Comparison of ENCODE assay signal across 8 mouse cellular contexts in the genomic region with DNA sequence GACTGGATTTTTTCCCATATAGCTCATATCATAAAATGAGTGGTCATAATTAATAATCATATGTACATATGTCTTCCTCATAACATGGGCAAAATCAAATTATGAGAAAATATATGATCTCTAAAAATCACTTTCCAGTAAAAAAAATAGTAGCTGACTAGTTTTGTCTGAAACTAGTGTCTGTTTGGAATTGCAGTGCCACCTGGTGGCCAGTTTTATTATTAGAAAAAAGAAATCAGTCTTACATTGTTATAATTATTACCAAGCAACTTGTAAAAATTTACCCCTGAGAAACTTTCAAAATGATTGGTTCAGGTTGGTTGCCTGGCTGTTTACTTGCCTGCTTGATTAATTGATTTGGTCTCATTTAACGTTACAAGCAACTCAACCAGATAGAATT. TPM values are rescaled to one million over a fixed set of nuclear protein-coding genes. Genes with fewer than 3 reads are reported as not detected.
DNase-seq lines count a peak whose midpoint lies in the region; ATAC-seq lines count a peak whose summit lies in the region.

No protein-coding gene starts in this region.

- 84% methylated on average over 1 of the region's 1 CpGs for WGBS in forebrain, embryonic 13.5 days

- H3K4me2 ChIP-seq in forebrain, embryonic 13.5 days = no peak overlapping the region

- H3K9ac ChIP-seq in forebrain, embryonic 13.5 days = no peak overlapping the region

- H3K9me3 ChIP-seq in forebrain, embryonic 13.5 days (replicated peaks) = no peaks in the 10 kb centered on the region

- no peaks in the 10 kb centered on the region for H3K27me3 ChIP-seq in forebrain, embryonic 13.5 days

- H3K27ac ChIP-seq in forebrain, embryonic 13.5 days = no peak overlapping the region

- no peak for ATAC-seq in forebrain, embryonic 13.5 days

- H3K4me3 ChIP-seq in forebrain, embryonic 13.5 days = no peak overlapping the region

- peak; percentile 45 for DNase-seq in heart, adult 8-10 months (ENCODE audit: low spot score)
- DNase-seq in heart, postnatal 25 days (ENCODE audit: low spot score) = no peak
- DNase-seq in right cerebral cortex, postnatal 14 days = peak; percentile 10
- DNase-seq in right cerebral cortex, postnatal 25 days = no peak
- DNase-seq in adrenal gland, postnatal 10 days = peak; percentile 55
- DNase-seq in hindlimb bud, embryonic 11.5 days (ENCODE audit: extremely low spot score, low read depth, low spot score) = peak; percentile 24
- peak; percentile 78 for DNase-seq in retina, embryonic 14.5 days (ENCODE audit: low spot score)

- H3K36me3 ChIP-seq in forebrain, embryonic 13.5 days (ENCODE audit: poor library complexity, severe bottlenecking) = peaks cover 63% of the 10 kb centered on the region

- H3K4me1 ChIP-seq in forebrain, embryonic 13.5 days = no peaks in the 10 kb centered on the region

- intact Hi-C loops in heart, postnatal 25 days (cut with DNase I) = loop anchor here (5.0 kb wide), 1 partner anchor 88 kb away; no protein-coding TSS in a partner anchor

RNA-seq across cellular contexts. Expression of a gene that starts 30.8 kb away (rescaled TPM):
- total RNA-seq in heart, adult 8-10 months (2022) = under 1 TPM; 0.34 to 0.63 (median 0.45) TPM
- total RNA-seq in heart, postnatal 25 days (2021) = under 1 TPM; 0.53 to 0.62 TPM
- 1 to 10 TPM; 1.1 to 2.0 TPM for total RNA-seq in adrenal gland, postnatal 10 days (2021)
- polyA plus RNA-seq in forebrain, embryonic 13.5 days (2015; fragmentation: Nextera tagmentation; extraction: Ambion mirVana) = 8.7 and 11.7 TPM in 2 replicates

RNA-seq across cellular contexts. Expression of a gene that starts 42.3 kb away (rescaled TPM):
- 10 to 100 TPM; 38.9 to 46.1 (median 41.1) TPM for total RNA-seq in heart, adult 8-10 months (2022)
- 10 to 100 TPM; 40.8 to 46.5 TPM for total RNA-seq in heart, postnatal 25 days (2021)
- total RNA-seq in adrenal gland, postnatal 10 days (2021) = 10 to 100 TPM; 49.5 to 61.9 TPM
- polyA plus RNA-seq in forebrain, embryonic 13.5 days (2015; fragmentation: Nextera tagmentation; extraction: Ambion mirVana) = 61.9 and 63.8 TPM in 2 replicates

RNA-seq across cellular contexts. Expression of a gene that starts 42.4 kb away (rescaled TPM):
- 1 to 10 TPM; 3.6 to 4.3 (median 4.0) TPM for total RNA-seq in heart, adult 8-10 months (2022)
- total RNA-seq in heart, postnatal 25 days (2021) = 1 to 10 TPM; 4.2 to 4.8 TPM
- 10 to 100 TPM; 12.6 to 13.6 TPM for total RNA-seq in adrenal gland, postnatal 10 days (2021)
- polyA plus RNA-seq in forebrain, embryonic 13.5 days (2015; fragmentation: Nextera tagmentation; extraction: Ambion mirVana) = 12.7 and 16.0 TPM in 2 replicates

RNA-seq across cellular contexts. Expression of a gene that starts 42.4 kb away (rescaled TPM):
- total RNA-seq in heart, adult 8-10 months (2022) = 1 to 10 TPM; 3.2 to 4.8 (median 4.1) TPM
- total RNA-seq in heart, postnatal 25 days (2021) = 1 to 10 TPM; 4.3 to 6.3 TPM
- 10 to 100 TPM in 1 of 2 experiments, 1 to 10 TPM in 1; 6.2 to 10.2 TPM for total RNA-seq in adrenal gland, postnatal 10 days (2021)
- 8.9 and 9.3 TPM in 2 replicates for polyA plus RNA-seq in forebrain, embryonic 13.5 days (2015; fragmentation: Nextera tagmentation; extraction: Ambion mirVana)

Comparison
In these comparisons a context has a peak if more than half of its experiments do, and no peak if none do; other contexts are left out.
1. DNase-seq: peak in heart, adult 8-10 months (single experiment), right cerebral cortex, postnatal 14 days (single experiment), adrenal gland, postnatal 10 days (single experiment), hindlimb bud, embryonic 11.5 days (single experiment) and retina, embryonic 14.5 days (single experiment); none in heart, postnatal 25 days (single experiment) and right cerebral cortex, postnatal 25 days (single experiment).